Mouse (Mus musculus): Measurements from ENCODE around the gene Znrf4. TPM values are rescaled to one million over a fixed set of nuclear protein-coding genes. Genes with fewer than 3 reads are reported as not detected.

Znrf4 gene
- polyA plus RNA-seq (2017; shearing (Covaris generic)) = not detected

GRCm38 (mm10) chr17:56512310-56512709 is at the start of gene Znrf4:
Gene Znrf4, minus strand, starts transcription at chr17:56512431.

GRCm38 (mm10) chr17:56554122-56554551 is 41.9 kb upstream of the Znrf4 start, which contains the start of gene Gm20219:
Gene Gm20219, minus strand, starts transcription at chr17:56554387.

GRCm38 (mm10) chr17:56476402-56476752 is 35.9 kb downstream of the Znrf4 start, which contains the start of gene Ptprs:
Gene Ptprs, minus strand, starts transcription at chr17:56476483.

Other genes starting within 250 kb of the Znrf4 start
- 2.8 TPM for gene Ticam1, start 235.6 kb downstream of the Znrf4 start, polyA plus RNA-seq (2017; shearing (Covaris generic))
- gene Plin3, start 219.6 kb downstream of the Znrf4 start, polyA plus RNA-seq (2017; shearing (Covaris generic)) = 20.6 TPM
- not detected for gene Arrdc5, start 212.1 kb downstream of the Znrf4 start, polyA plus RNA-seq (2017; shearing (Covaris generic))
- 6.8 TPM for gene Uhrf1, start 209.1 kb downstream of the Znrf4 start, polyA plus RNA-seq (2017; shearing (Covaris generic))
- 44.5 TPM for gene Kdm4b, start 186.4 kb downstream of the Znrf4 start, polyA plus RNA-seq (2017; shearing (Covaris generic))
- 7.4 TPM for gene Ptprs, start 35.9 kb downstream of the Znrf4 start, polyA plus RNA-seq (2017; shearing (Covaris generic))
- 0.40 TPM for gene Gm20219, start 42.0 kb upstream of the Znrf4 start, polyA plus RNA-seq (2017; shearing (Covaris generic))
- gene Safb2, start 72.2 kb upstream of the Znrf4 start, polyA plus RNA-seq (2017; shearing (Covaris generic)) = 215 TPM
- gene Safb, start 72.4 kb upstream of the Znrf4 start, polyA plus RNA-seq (2017; shearing (Covaris generic)) = 213 TPM
- gene 2410015M20Rik, start 97.3 kb upstream of the Znrf4 start, polyA plus RNA-seq (2017; shearing (Covaris generic)) = 133 TPM
- gene Rpl36, start 101.0 kb upstream of the Znrf4 start, polyA plus RNA-seq (2017; shearing (Covaris generic)) = 1,953 TPM
- gene Lonp1, start 114.5 kb upstream of the Znrf4 start, polyA plus RNA-seq (2017; shearing (Covaris generic)) = 53.4 TPM
- gene Catsperd, start 115.7 kb upstream of the Znrf4 start, polyA plus RNA-seq (2017; shearing (Covaris generic)) = 1.2 TPM
- gene Ranbp3, start 160.9 kb upstream of the Znrf4 start, polyA plus RNA-seq (2017; shearing (Covaris generic)) = 72.6 TPM
- gene Ndufa11, start 205.3 kb upstream of the Znrf4 start, polyA plus RNA-seq (2017; shearing (Covaris generic)) = 139 TPM
- 8.5 TPM for gene Vmac, start 205.6 kb upstream of the Znrf4 start, polyA plus RNA-seq (2017; shearing (Covaris generic))
- not detected for gene Nrtn, start 245.1 kb upstream of the Znrf4 start, polyA plus RNA-seq (2017; shearing (Covaris generic))